Mouse (Mus musculus): ENCODE results near the gene CK137956. TPM values are rescaled to one million over a fixed set of nuclear protein-coding genes. Genes with fewer than 3 reads are reported as not detected.
A peak's percentile ranks its signal among the peaks of the same experiment; 100 is the strongest.

CK137956 gene
- polyA plus RNA-seq, 1 experiment from 2014 or later, result not detected

GRCm38 (mm10) chr4:127987784-127988455, 17.2 kb upstream of the CK137956 start, which contains the start of gene Csmd2:
Gene Csmd2, plus strand, starts transcription at chr4:127987857.
- peaks cover 64% of the 10 kb centered on the region for H3K27me3 ChIP-seq (ENCODE audit: control insufficient read depth, insufficient read depth, low read length)
- H3K9ac ChIP-seq (ENCODE audit: low read length), result no peak within 1 kb of the TSS
- H3K27ac ChIP-seq (replicated peaks; ENCODE audit: low read depth, low read length), result no peak within 1 kb of the TSS
- H3K9me3 ChIP-seq (ENCODE audit: control insufficient read depth, low read length), result no peaks in the 10 kb centered on the region
- DNase-seq (ENCODE audit: low spot score) (peak; percentile 42), ATAC-seq (ENCODE audit: insufficient number of reproducible peaks, low FRiP score, low TSS enrichment, low read depth) (no peak)
- H3K4me3 ChIP-seq (ENCODE audit: low read depth, low read length), result peak within 1 kb of the TSS; percentile 26
- no peaks in the 10 kb centered on the region for H3K36me3 ChIP-seq (ENCODE audit: control insufficient read depth, insufficient read depth, low read length)
- no peaks in the 10 kb centered on the region for H3K4me1 ChIP-seq (ENCODE audit: control insufficient read depth, insufficient read depth, low read length)
- H3K4me2 ChIP-seq (ENCODE audit: low read depth, severe bottlenecking), result peak within 1 kb of the TSS; percentile 54
- under 1% methylated on average over 42 of the region's 65 CpGs for WGBS

- 8% methylated on average over 10 of the region's 10 CpGs for WGBS
Observed at GRCm38 (mm10) chr4:127987270-127987669, 16.5 kb upstream of the CK137956 start.

GRCm38 (mm10) chr4:127986491-127987075, 15.8 kb upstream of the CK137956 start:
- Histone ChIP-seq H3K4me3 (ENCODE audit: low read depth, low read length) (no peak overlapping the region), H3K4me1 (ENCODE audit: control insufficient read depth, insufficient read depth, low read length) (no peaks in the 10 kb centered on the region), H3K4me2 (ENCODE audit: low read depth, severe bottlenecking) (no peak overlapping the region), H3K9me3 (ENCODE audit: control insufficient read depth, low read length) (no peaks in the 10 kb centered on the region), H3K9ac (ENCODE audit: low read length) (no peak overlapping the region), H3K36me3 (ENCODE audit: control insufficient read depth, insufficient read depth, low read length) (no peaks in the 10 kb centered on the region), H3K27me3 (ENCODE audit: control insufficient read depth, insufficient read depth, low read length) (peaks cover 64% of the 10 kb centered on the region), H3K27ac (replicated peaks; ENCODE audit: low read depth, low read length) (no peak overlapping the region)
- no peak for DNase-seq (ENCODE audit: low spot score)
- 5% methylated on average over 25 of the region's 25 CpGs for WGBS
- ATAC-seq (ENCODE audit: insufficient number of reproducible peaks, low FRiP score, low TSS enrichment, low read depth), result no peak

More at GRCm38 (mm10) chr4:127987270-127987669, 16.5 kb upstream of the CK137956 start:
- Histone ChIP-seq H3K27me3 (ENCODE audit: control insufficient read depth, insufficient read depth, low read length) (peaks cover 64% of the 10 kb centered on the region), H3K9me3 (ENCODE audit: control insufficient read depth, low read length) (no peaks in the 10 kb centered on the region), H3K36me3 (ENCODE audit: control insufficient read depth, insufficient read depth, low read length) (no peaks in the 10 kb centered on the region), H3K27ac (replicated peaks; ENCODE audit: low read depth, low read length) (no peak overlapping the region), H3K4me1 (ENCODE audit: control insufficient read depth, insufficient read depth, low read length) (no peaks in the 10 kb centered on the region), H3K4me2 (ENCODE audit: low read depth, severe bottlenecking) (no peak overlapping the region), H3K9ac (ENCODE audit: low read length) (no peak overlapping the region), H3K4me3 (ENCODE audit: low read depth, low read length) (no peak overlapping the region)
- no peak for ATAC-seq (ENCODE audit: insufficient number of reproducible peaks, low FRiP score, low TSS enrichment, low read depth)
- no peak for DNase-seq (ENCODE audit: low spot score)

GRCm38 (mm10) chr4:127985874-127986273, 15.1 kb upstream of the CK137956 start:
- Histone ChIP-seq H3K4me2 (ENCODE audit: low read depth, severe bottlenecking) (no peak overlapping the region), H3K36me3 (ENCODE audit: control insufficient read depth, insufficient read depth, low read length) (no peaks in the 10 kb centered on the region), H3K27me3 (ENCODE audit: control insufficient read depth, insufficient read depth, low read length) (peaks cover 62% of the 10 kb centered on the region), H3K9ac (ENCODE audit: low read length) (no peak overlapping the region), H3K4me1 (ENCODE audit: control insufficient read depth, insufficient read depth, low read length) (no peaks in the 10 kb centered on the region), H3K27ac (replicated peaks; ENCODE audit: low read depth, low read length) (no peak overlapping the region), H3K4me3 (ENCODE audit: low read depth, low read length) (no peak overlapping the region), H3K9me3 (ENCODE audit: control insufficient read depth, low read length) (no peaks in the 10 kb centered on the region)
- 14% methylated on average over 10 of the region's 10 CpGs for WGBS
- no peak for DNase-seq (ENCODE audit: low spot score)
- ATAC-seq (ENCODE audit: insufficient number of reproducible peaks, low FRiP score, low TSS enrichment, low read depth), result no peak

DNA sequence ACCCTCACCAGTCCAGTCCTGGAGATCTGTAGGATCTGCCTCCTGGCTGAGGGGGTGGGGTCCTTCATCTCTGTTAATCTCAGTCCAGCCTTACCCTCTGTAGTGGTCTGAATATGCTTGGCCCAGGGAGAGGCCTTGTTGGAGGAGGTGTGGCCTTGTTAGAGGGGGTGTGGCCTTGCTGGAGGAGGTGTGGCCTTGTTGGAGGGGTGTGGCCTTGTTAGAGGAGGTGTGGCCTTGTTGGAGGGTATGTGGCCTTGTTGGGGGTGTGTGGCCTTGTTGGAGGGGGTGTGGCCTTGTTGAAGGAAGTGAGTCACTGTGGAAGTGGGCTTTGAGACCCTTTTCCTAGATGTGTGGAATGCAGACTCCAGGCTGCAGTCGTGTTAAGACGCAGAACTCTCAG, 13.7 kb upstream of the CK137956 start:
- 66% methylated on average over 2 of the region's 2 CpGs for WGBS
- ATAC-seq (ENCODE audit: insufficient number of reproducible peaks, low FRiP score, low TSS enrichment, low read depth), result no peak
- Histone ChIP-seq H3K9ac (ENCODE audit: low read length) (no peak overlapping the region), H3K27me3 (ENCODE audit: control insufficient read depth, insufficient read depth, low read length) (peaks cover 49% of the 10 kb centered on the region), H3K4me1 (ENCODE audit: control insufficient read depth, insufficient read depth, low read length) (no peaks in the 10 kb centered on the region), H3K27ac (replicated peaks; ENCODE audit: low read depth, low read length) (no peak overlapping the region), H3K36me3 (ENCODE audit: control insufficient read depth, insufficient read depth, low read length) (no peaks in the 10 kb centered on the region), H3K4me2 (ENCODE audit: low read depth, severe bottlenecking) (no peak overlapping the region), H3K9me3 (ENCODE audit: control insufficient read depth, low read length) (no peaks in the 10 kb centered on the region), H3K4me3 (ENCODE audit: low read depth, low read length) (no peak overlapping the region)
- DNase-seq (ENCODE audit: low spot score), result no peak

DNA sequence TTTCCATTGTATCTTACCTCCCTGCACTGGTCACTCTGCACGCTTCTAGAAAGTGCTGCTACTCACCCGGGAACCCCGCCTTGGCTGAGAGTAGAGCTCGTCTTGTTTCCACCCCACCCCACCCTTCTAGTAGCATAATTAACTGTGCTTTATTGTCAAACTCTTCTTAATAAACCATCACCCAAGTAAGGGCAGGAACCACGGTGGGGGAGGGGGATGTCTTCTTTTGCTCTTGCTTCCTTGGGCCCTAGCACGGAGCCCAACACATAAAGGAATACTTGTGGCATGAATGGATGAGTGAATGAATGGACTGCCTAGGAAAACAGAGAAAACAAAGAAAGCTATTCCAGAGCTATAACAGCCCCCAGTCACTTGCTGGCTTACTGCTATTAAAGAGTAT, 10.4 kb upstream of the CK137956 start:
- Histone ChIP-seq H3K4me3 (ENCODE audit: low read depth, low read length) (no peak overlapping the region), H3K4me1 (ENCODE audit: control insufficient read depth, insufficient read depth, low read length) (no peaks in the 10 kb centered on the region), H3K27me3 (ENCODE audit: control insufficient read depth, insufficient read depth, low read length) (peaks cover 17% of the 10 kb centered on the region), H3K4me2 (ENCODE audit: low read depth, severe bottlenecking) (no peak overlapping the region), H3K27ac (replicated peaks; ENCODE audit: low read depth, low read length) (no peak overlapping the region), H3K9ac (ENCODE audit: low read length) (no peak overlapping the region), H3K36me3 (ENCODE audit: control insufficient read depth, insufficient read depth, low read length) (no peaks in the 10 kb centered on the region), H3K9me3 (ENCODE audit: control insufficient read depth, low read length) (no peaks in the 10 kb centered on the region)
- ATAC-seq (ENCODE audit: insufficient number of reproducible peaks, low FRiP score, low TSS enrichment, low read depth) (no peak), DNase-seq (ENCODE audit: low spot score) (no peak)
- WGBS, result 81% methylated on average over 6 of the region's 6 CpGs

- no peaks in the 10 kb centered on the region for H3K4me1 ChIP-seq (ENCODE audit: control insufficient read depth, insufficient read depth, low read length)
Observed at GRCm38 (mm10) chr4:127972976-127973375, 2.2 kb upstream of the CK137956 start.

GRCm38 (mm10) chr4:127970018-127970421, 731 bp downstream of the CK137956 start:
- ATAC-seq (ENCODE audit: insufficient number of reproducible peaks, low FRiP score, low TSS enrichment, low read depth), result no peak
- no peak overlapping the region for H3K9ac ChIP-seq (ENCODE audit: low read length)
- no peak overlapping the region for H3K27ac ChIP-seq (replicated peaks; ENCODE audit: low read depth, low read length)
- no peaks in the 10 kb centered on the region for H3K36me3 ChIP-seq (ENCODE audit: control insufficient read depth, insufficient read depth, low read length)
- no peak overlapping the region for H3K4me2 ChIP-seq (ENCODE audit: low read depth, severe bottlenecking)
- 3% methylated on average over 7 of the region's 7 CpGs for WGBS
- H3K9me3 ChIP-seq (ENCODE audit: control insufficient read depth, low read length), result no peaks in the 10 kb centered on the region
- peaks cover 31% of the 10 kb centered on the region for H3K27me3 ChIP-seq (ENCODE audit: control insufficient read depth, insufficient read depth, low read length)
- DNase-seq (ENCODE audit: low spot score), result peak; percentile 82
- no peaks in the 10 kb centered on the region for H3K4me1 ChIP-seq (ENCODE audit: control insufficient read depth, insufficient read depth, low read length)
- H3K4me3 ChIP-seq (ENCODE audit: low read depth, low read length), result no peak overlapping the region

More at GRCm38 (mm10) chr4:127972976-127973375, 2.2 kb upstream of the CK137956 start:
- H3K36me3 ChIP-seq (ENCODE audit: control insufficient read depth, insufficient read depth, low read length), result no peaks in the 10 kb centered on the region
- no peak overlapping the region for H3K4me2 ChIP-seq (ENCODE audit: low read depth, severe bottlenecking)
- 71% methylated on average over 3 of the region's 3 CpGs for WGBS
- DNase-seq (ENCODE audit: low spot score) (no peak), ATAC-seq (ENCODE audit: insufficient number of reproducible peaks, low FRiP score, low TSS enrichment, low read depth) (no peak)
- H3K9ac ChIP-seq (ENCODE audit: low read length), result no peak overlapping the region
- H3K4me3 ChIP-seq (ENCODE audit: low read depth, low read length), result no peak overlapping the region
- no peak overlapping the region for H3K27ac ChIP-seq (replicated peaks; ENCODE audit: low read depth, low read length)
- peaks cover 31% of the 10 kb centered on the region for H3K27me3 ChIP-seq (ENCODE audit: control insufficient read depth, insufficient read depth, low read length)
- no peaks in the 10 kb centered on the region for H3K9me3 ChIP-seq (ENCODE audit: control insufficient read depth, low read length)
